Mouse (Mus musculus) limb, embryonic 12.5 days (tissue): ENCODE results near the gene Il4ra. TPM values are rescaled to one million over a fixed set of nuclear protein-coding genes. Genes with fewer than 3 reads are reported as not detected.

Experiments
- ATAC-seq: fragments of 200-750 bp; cut with Nextera tagmentation; 2 replicates; pipeline ENCODE4 v1.8.0; 2017; ENCODE audit warnings: low read depth, moderate TSS enrichment; ENCODE audit not compliant: insufficient number of reproducible peaks, insufficient read depth, low FRiP score, low TSS enrichment
- H3K27ac ChIP-seq: fragments of 300-500 bp; sonication (generic); 2 replicates; pipeline ENCODE4 v1.5.1; 2016; ENCODE audit warnings: mild to moderate bottlenecking, moderate library complexity
- H3K27me3 ChIP-seq: fragments of 300-500 bp; sonication (generic); 2 replicates; pipeline ENCODE4 v1.6.1; 2016; ENCODE audit warnings: mild to moderate bottlenecking, moderate library complexity
- H3K36me3 ChIP-seq: fragments of 300-500 bp; sonication (generic); 2 replicates; pipeline ENCODE4 v1.6.1; 2016; ENCODE audit warnings: mild to moderate bottlenecking, moderate library complexity
- H3K4me1 ChIP-seq: fragments of 300-500 bp; sonication (generic); replicated peaks from 2 replicates; pipeline ENCODE4 v1.6.1; 2016
- H3K4me2 ChIP-seq: fragments of 300-500 bp; sonication (generic); 2 replicates; pipeline ENCODE4 v1.6.1; 2016; ENCODE audit warnings: mild to moderate bottlenecking, moderate library complexity
- H3K4me3 ChIP-seq: fragments of 300-500 bp; sonication (generic); replicated peaks from 2 replicates; pipeline ENCODE4 v1.5.1; 2016; ENCODE audit warnings: mild to moderate bottlenecking
- H3K9ac ChIP-seq: fragments of 300-500 bp; sonication (generic); replicated peaks from 2 replicates; pipeline ENCODE4 v1.6.1; 2016; ENCODE audit warnings: mild to moderate bottlenecking, moderate library complexity
- H3K9me3 ChIP-seq: fragments of 300-500 bp; sonication (generic); 2 replicates; pipeline ENCODE4 v1.6.1; 2016; ENCODE audit warnings: mild to moderate bottlenecking, moderate library complexity
- WGBS: fragments of 180-500 bp; shearing (Covaris S2); methylation state at CpG from one replicate; pipeline ENCODE4 v1.1.7; 2016; 5-methylcytosine and 5-hydroxymethylcytosine counted together
- polyA plus RNA-seq: library from polyadenylated mRNA; unstranded; fragments of >200 nt; fragmentation: Nextera tagmentation; extraction: Ambion mirVana; gene quantifications from 2 replicates; pipeline ENCODE4 v1.2.1, GENCODE M21; 2016

The Il4ra gene
- polyA plus RNA-seq, 1 experiment from 2014 or later: 4.6 TPM

GRCm38 (mm10) chr7:125523051-125523450, 28.9 kb upstream of the Il4ra start:
- no peak overlapping the region for H3K9ac ChIP-seq
- no peak overlapping the region for H3K27ac ChIP-seq
- no peaks in the 10 kb centered on the region for H3K36me3 ChIP-seq
- H3K4me3 ChIP-seq: no peak overlapping the region
- no peaks in the 10 kb centered on the region for H3K4me1 ChIP-seq
- ATAC-seq: no peak
- H3K9me3 ChIP-seq: no peaks in the 10 kb centered on the region; the same call in 1 of the 2 replicates
- no peak overlapping the region for H3K4me2 ChIP-seq
- no peaks in the 10 kb centered on the region; the same call in 1 of the 2 replicates for H3K27me3 ChIP-seq
- 84% methylated on average over 3 of the region's 3 CpGs for WGBS

- Histone ChIP-seq H3K9me3 (no peaks in the 10 kb centered on the region), H3K4me2 (no peak overlapping the region), H3K4me1 (no peaks in the 10 kb centered on the region), H3K36me3 (no peaks in the 10 kb centered on the region), H3K4me3 (no peak overlapping the region), H3K9ac (no peak overlapping the region), H3K27ac (no peak overlapping the region), H3K27me3 (no peaks in the 10 kb centered on the region; the same call in 1 of the 2 replicates)
- WGBS: 84% methylated on average over 6 of the region's 6 CpGs
- ATAC-seq: no peak
These were observed 24.7 kb upstream of the Il4ra start for GRCm38 (mm10) chr7:125527186-125527585.

GRCm38 (mm10) chr7:125527901-125528580, 23.9 kb upstream of the Il4ra start:
- Histone ChIP-seq H3K9me3 (no peaks in the 10 kb centered on the region), H3K27ac (no peak overlapping the region), H3K4me3 (no peak overlapping the region), H3K36me3 (no peaks in the 10 kb centered on the region), H3K4me2 (no peak overlapping the region), H3K9ac (no peak overlapping the region), H3K4me1 (no peaks in the 10 kb centered on the region), H3K27me3 (no peaks in the 10 kb centered on the region; the same call in 1 of the 2 replicates)
- no peak for ATAC-seq
- 78% methylated on average over 9 of the region's 9 CpGs for WGBS

- Histone ChIP-seq H3K36me3 (no peaks in the 10 kb centered on the region), H3K4me1 (peaks cover 9% of the 10 kb centered on the region; the same call in 1 of the 2 replicates), H3K4me2 (no peak overlapping the region), H3K9me3 (peaks cover 3% of the 10 kb centered on the region; the same call in 1 of the 2 replicates), H3K27me3 (no peaks in the 10 kb centered on the region), H3K9ac (no peak overlapping the region), H3K27ac (no peak overlapping the region), H3K4me3 (no peak overlapping the region)
- 88% methylated on average over 3 of the region's 3 CpGs for WGBS
- ATAC-seq: no peak
These were observed 12.6 kb upstream of the Il4ra start for GRCm38 (mm10) chr7:125539351-125539750.

- Histone ChIP-seq H3K9me3 (no peaks in the 10 kb centered on the region), H3K4me1 (peaks cover 9% of the 10 kb centered on the region; the same call in 1 of the 2 replicates), H3K27me3 (no peaks in the 10 kb centered on the region), H3K9ac (no peak overlapping the region), H3K4me3 (no peak overlapping the region), H3K27ac (no peak overlapping the region), H3K36me3 (no peaks in the 10 kb centered on the region), H3K4me2 (no peak overlapping the region)
- WGBS: 97% methylated on average over 1 of the region's 1 CpGs
- no peak for ATAC-seq
These were observed 10.9 kb upstream of the Il4ra start for GRCm38 (mm10) chr7:125541026-125541425.

- H3K36me3 ChIP-seq: no peaks in the 10 kb centered on the region
- H3K9me3 ChIP-seq: no peaks in the 10 kb centered on the region
- 81% methylated on average over 2 of the region's 2 CpGs for WGBS
- H3K4me1 ChIP-seq: peaks cover 9% of the 10 kb centered on the region; the same call in 1 of the 2 replicates
- no peak overlapping the region for H3K4me3 ChIP-seq
- H3K27ac ChIP-seq: no peak overlapping the region
- H3K9ac ChIP-seq: no peak overlapping the region
- ATAC-seq: no peak
- no peak overlapping the region for H3K4me2 ChIP-seq
- H3K27me3 ChIP-seq: no peaks in the 10 kb centered on the region
These were observed 10.1 kb upstream of the Il4ra start for GRCm38 (mm10) chr7:125541821-125542220.

- H3K27me3 ChIP-seq: no peaks in the 10 kb centered on the region
- no peaks in the 10 kb centered on the region for H3K36me3 ChIP-seq
- H3K4me1 ChIP-seq: peaks cover 9% of the 10 kb centered on the region; the same call in 1 of the 2 replicates
- H3K4me3 ChIP-seq: no peak overlapping the region
- H3K9me3 ChIP-seq: no peaks in the 10 kb centered on the region
- no peak overlapping the region for H3K27ac ChIP-seq
- no peak for ATAC-seq
- H3K9ac ChIP-seq: no peak overlapping the region
- H3K4me2 ChIP-seq: no peak overlapping the region
- WGBS: 70% methylated on average over 11 of the region's 11 CpGs
These were observed 9.4 kb upstream of the Il4ra start for GRCm38 (mm10) chr7:125542335-125543050.

GRCm38 (mm10) chr7:125543497-125543896, 8.4 kb upstream of the Il4ra start:
- no peak overlapping the region for H3K4me2 ChIP-seq
- 82% methylated on average over 3 of the region's 3 CpGs for WGBS

GRCm38 (mm10) chr7:125545331-125545730, 6.6 kb upstream of the Il4ra start:
- no peak for ATAC-seq
- peaks cover 5% of the 10 kb centered on the region; the same call in 1 of the 2 replicates for H3K4me1 ChIP-seq
- H3K4me2 ChIP-seq: no peak overlapping the region
- no peak overlapping the region for H3K27ac ChIP-seq
- H3K9me3 ChIP-seq: no peaks in the 10 kb centered on the region
- H3K27me3 ChIP-seq: peaks cover 4% of the 10 kb centered on the region
- H3K9ac ChIP-seq: no peak overlapping the region
- no peaks in the 10 kb centered on the region for H3K36me3 ChIP-seq
- 86% methylated on average over 7 of the region's 7 CpGs for WGBS
- H3K4me3 ChIP-seq: no peak overlapping the region

More at GRCm38 (mm10) chr7:125543497-125543896, 8.4 kb upstream of the Il4ra start:
- Histone ChIP-seq H3K9ac (no peak overlapping the region), H3K4me3 (no peak overlapping the region), H3K36me3 (no peaks in the 10 kb centered on the region), H3K27me3 (no peaks in the 10 kb centered on the region), H3K9me3 (no peaks in the 10 kb centered on the region), H3K4me1 (peaks cover 9% of the 10 kb centered on the region; the same call in 1 of the 2 replicates), H3K27ac (no peak overlapping the region)
- ATAC-seq: no peak

GRCm38 (mm10) chr7:125546727-125547126, 5.2 kb upstream of the Il4ra start:
- Histone ChIP-seq H3K4me3 (no peak overlapping the region), H3K9me3 (no peaks in the 10 kb centered on the region), H3K9ac (no peak overlapping the region), H3K4me1 (peaks cover 12% of the 10 kb centered on the region; the same call in 1 of the 2 replicates), H3K36me3 (no peaks in the 10 kb centered on the region), H3K4me2 (no peak overlapping the region), H3K27ac (no peak overlapping the region), H3K27me3 (peaks cover 16% of the 10 kb centered on the region)
- 83% methylated on average over 6 of the region's 6 CpGs for WGBS
- ATAC-seq: no peak

- H3K27ac ChIP-seq: no peak overlapping the region
- no peak for ATAC-seq
- peaks cover 33% of the 10 kb centered on the region for H3K27me3 ChIP-seq
- H3K4me2 ChIP-seq: no peak overlapping the region
- WGBS: 84% methylated on average over 8 of the region's 8 CpGs
- no peak overlapping the region for H3K9ac ChIP-seq
- no peaks in the 10 kb centered on the region for H3K36me3 ChIP-seq
- peaks cover 16% of the 10 kb centered on the region for H3K4me1 ChIP-seq
- no peaks in the 10 kb centered on the region for H3K9me3 ChIP-seq
- no peak overlapping the region for H3K4me3 ChIP-seq
These were observed 2.0 kb upstream of the Il4ra start for GRCm38 (mm10) chr7:125549916-125550315.
